Mouse (Mus musculus) midbrain, embryonic 10.5 days (tissue): ENCODE measurements around the gene Fam124a. TPM values are rescaled to one million over a fixed set of nuclear protein-coding genes. Genes with fewer than 3 reads are reported as not detected.

Source experiments
- DNase-seq: peaks from one replicate; pipeline ENCODE4 v3.0.0-alpha.2; 2017; ENCODE audit warnings: low spot score
- H3K27ac ChIP-seq: fragments of 300-500 bp; sonication (generic); replicated peaks from 2 replicates; pipeline ENCODE4 v1.5.1; 2016; ENCODE audit warnings: mild to moderate bottlenecking
- H3K27me3 ChIP-seq: fragments of 300-500 bp; sonication (generic); 2 replicates; pipeline ENCODE4 v1.6.1; 2016; ENCODE audit warnings: low read depth, mild to moderate bottlenecking; ENCODE audit not compliant: poor library complexity, severe bottlenecking
- H3K36me3 ChIP-seq: fragments of 300-500 bp; sonication (generic); 2 replicates; pipeline ENCODE4 v1.6.1; 2016; ENCODE audit warnings: mild to moderate bottlenecking, moderate library complexity
- H3K4me1 ChIP-seq: fragments of 300-500 bp; sonication (generic); 2 replicates; pipeline ENCODE4 v1.6.1; 2016
- H3K4me3 ChIP-seq: fragments of 300-500 bp; sonication (generic); 2 replicates; pipeline ENCODE4 v1.5.1; 2016; ENCODE audit warnings: mild to moderate bottlenecking, moderate library complexity
- H3K9me3 ChIP-seq: fragments of 300-500 bp; sonication (generic); replicated peaks from 2 replicates; pipeline ENCODE4 v1.6.1; 2016; ENCODE audit warnings: mild to moderate bottlenecking
- WGBS: fragments of 180-500 bp; shearing (Covaris S2); methylation state at CpG from one replicate; pipeline ENCODE4 v1.1.7; 2016; 5-methylcytosine and 5-hydroxymethylcytosine counted together
- polyA plus RNA-seq: library from polyadenylated mRNA; unstranded; fragments of >200 nt; fragmentation: Nextera tagmentation; extraction: Ambion mirVana; gene quantifications from 2 replicates; pipeline ENCODE4 v1.2.1, GENCODE M21; 2016

Fam124a gene
- 3.6 and 4.3 TPM in 2 replicates for polyA plus RNA-seq

DNA sequence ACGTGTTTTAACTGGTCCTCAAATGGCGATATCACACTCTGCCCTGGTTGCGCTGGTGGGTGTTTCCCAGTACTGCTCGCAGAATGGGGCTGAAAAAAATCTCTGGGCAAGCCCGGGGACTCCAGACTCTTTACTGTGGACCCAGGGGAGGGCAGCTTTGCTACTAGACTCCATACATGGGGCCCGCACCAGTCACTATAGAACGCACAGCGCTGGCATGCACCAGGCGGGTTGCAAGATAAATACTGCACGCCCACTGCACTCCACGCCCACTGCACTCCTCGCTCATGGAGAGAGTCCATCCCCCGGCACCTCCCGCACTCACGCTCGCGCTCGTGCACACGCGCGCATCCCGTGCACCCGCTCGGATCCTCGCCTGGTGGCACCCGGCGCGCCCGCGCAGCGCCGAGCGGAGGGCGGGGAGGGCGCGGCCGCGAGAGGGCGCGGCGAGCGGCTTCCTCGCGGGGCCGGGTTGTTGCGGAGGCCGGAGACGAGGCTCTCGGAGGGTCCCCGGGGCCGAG is at the start of gene Fam124a:
Gene Fam124a, plus strand, starts transcription at position 429 of the 521 bp plus-strand sequence.
- peak; percentile 78 for DNase-seq
- no peaks in the 10 kb centered on the region for H3K9me3 ChIP-seq
- peaks cover 59% of the 10 kb centered on the region for H3K27me3 ChIP-seq
- WGBS: 1% methylated on average over 51 of the region's 51 CpGs
- peak within 1 kb of the TSS; percentile 87 for H3K27ac ChIP-seq
- H3K4me3 ChIP-seq: peak within 1 kb of the TSS; percentile 77
- no peaks in the 10 kb centered on the region for H3K36me3 ChIP-seq
- peaks cover 26% of the 10 kb centered on the region for H3K4me1 ChIP-seq

DNA sequence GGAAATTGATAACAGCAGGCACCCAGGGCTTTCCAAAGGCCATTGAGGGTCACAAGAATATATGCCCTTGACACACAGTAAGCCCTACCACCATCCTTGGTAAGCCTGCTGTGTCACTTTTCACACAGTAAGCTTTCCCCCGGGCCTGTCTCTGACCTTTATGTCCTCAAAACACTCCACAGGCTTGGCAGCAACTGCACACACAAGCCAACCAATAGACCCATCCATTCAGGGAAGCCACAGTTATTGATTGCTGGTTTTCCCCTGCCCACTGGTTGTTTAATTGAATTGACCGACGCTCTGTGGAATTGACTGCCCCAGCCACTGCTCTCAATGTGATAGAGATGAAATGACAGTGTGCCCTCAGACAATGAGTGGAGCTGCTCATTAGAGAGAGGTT is 49.3 kb upstream of the Fam124a start:
- Histone ChIP-seq H3K9me3 (no peaks in the 10 kb centered on the region), H3K27me3 (no peaks in the 10 kb centered on the region), H3K4me1 (no peaks in the 10 kb centered on the region), H3K4me3 (no peak overlapping the region), H3K36me3 (no peaks in the 10 kb centered on the region), H3K27ac (no peak overlapping the region)
- no peak for DNase-seq
- WGBS: 82% methylated on average over 3 of the region's 3 CpGs

DNA sequence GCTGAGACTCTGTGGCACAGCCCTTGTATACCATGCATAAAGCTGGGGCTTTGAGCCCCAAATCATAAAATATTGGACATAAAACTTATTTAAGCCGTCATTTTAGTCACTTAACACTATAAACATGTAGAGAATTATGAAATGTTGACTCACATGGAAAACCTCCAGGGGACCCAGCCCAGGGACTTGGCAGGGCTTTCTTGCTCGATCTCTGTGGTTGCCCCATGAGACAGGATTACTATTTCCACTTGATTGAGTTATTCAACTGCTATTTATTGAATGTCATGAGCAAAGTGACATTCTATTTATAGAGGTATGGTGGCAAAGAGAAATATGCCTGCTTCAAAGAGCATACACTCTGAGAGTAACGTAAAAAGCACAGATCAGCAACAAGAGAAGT is 46.2 kb upstream of the Fam124a start:
- Histone ChIP-seq H3K27me3 (no peaks in the 10 kb centered on the region), H3K9me3 (no peaks in the 10 kb centered on the region), H3K36me3 (no peaks in the 10 kb centered on the region), H3K4me3 (no peak overlapping the region), H3K27ac (no peak overlapping the region), H3K4me1 (peaks cover 15% of the 10 kb centered on the region)
- no peak for DNase-seq
- WGBS: 75% methylated on average over 3 of the region's 3 CpGs

DNA sequence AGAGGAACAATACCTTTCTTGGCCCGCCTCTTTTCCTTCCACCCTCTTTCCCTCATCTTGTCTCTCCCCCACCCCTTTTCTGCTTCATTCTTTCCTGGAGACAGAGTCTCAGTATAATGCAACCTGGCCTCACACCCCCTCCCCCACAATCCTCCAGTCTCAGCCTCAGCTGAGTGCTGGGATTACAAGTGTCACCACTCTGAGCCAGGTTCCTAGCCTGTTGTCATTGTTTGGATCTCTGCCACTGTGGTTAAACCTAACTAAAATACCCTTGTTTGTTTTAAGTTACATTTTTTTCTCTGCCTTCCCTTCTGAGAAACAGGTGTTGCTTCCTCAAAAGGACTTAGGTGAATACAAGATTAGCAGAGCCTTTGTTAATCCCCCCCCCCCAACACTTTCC is 42.7 kb upstream of the Fam124a start:
- 52% methylated on average over 1 of the region's 1 CpGs for WGBS
- no peaks in the 10 kb centered on the region for H3K9me3 ChIP-seq
- peak overlapping the region; percentile 43; the same call in 1 of the 2 replicates for H3K27ac ChIP-seq
- H3K4me3 ChIP-seq: no peak overlapping the region
- no peaks in the 10 kb centered on the region for H3K27me3 ChIP-seq
- no peak for DNase-seq
- no peaks in the 10 kb centered on the region for H3K36me3 ChIP-seq
- H3K4me1 ChIP-seq: peaks cover 15% of the 10 kb centered on the region

DNA sequence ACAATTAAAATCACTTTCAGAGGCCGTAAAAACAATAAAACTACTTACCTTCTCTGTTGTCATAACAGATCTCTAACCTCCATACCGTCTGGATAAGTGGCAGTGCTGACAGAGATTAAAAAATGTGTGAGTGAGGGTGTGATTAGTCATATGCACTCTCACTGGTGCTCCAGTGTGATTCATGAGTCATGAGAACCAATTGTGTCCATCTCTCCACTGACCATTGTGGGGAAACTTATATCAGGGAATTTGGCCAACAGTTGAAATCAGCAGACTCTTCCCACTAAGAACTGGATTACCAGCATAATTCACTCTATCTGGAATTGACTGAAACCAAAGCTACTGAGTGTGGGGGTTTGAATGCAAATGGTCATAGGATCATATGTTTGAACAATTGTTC is 24.6 kb upstream of the Fam124a start:
- H3K9me3 ChIP-seq: no peaks in the 10 kb centered on the region
- H3K27ac ChIP-seq: no peak overlapping the region
- no peaks in the 10 kb centered on the region for H3K36me3 ChIP-seq
- 84% methylated on average over 2 of the region's 2 CpGs for WGBS
- no peak for DNase-seq
- H3K4me1 ChIP-seq: no peaks in the 10 kb centered on the region
- no peaks in the 10 kb centered on the region for H3K27me3 ChIP-seq
- no peak overlapping the region for H3K4me3 ChIP-seq

DNA sequence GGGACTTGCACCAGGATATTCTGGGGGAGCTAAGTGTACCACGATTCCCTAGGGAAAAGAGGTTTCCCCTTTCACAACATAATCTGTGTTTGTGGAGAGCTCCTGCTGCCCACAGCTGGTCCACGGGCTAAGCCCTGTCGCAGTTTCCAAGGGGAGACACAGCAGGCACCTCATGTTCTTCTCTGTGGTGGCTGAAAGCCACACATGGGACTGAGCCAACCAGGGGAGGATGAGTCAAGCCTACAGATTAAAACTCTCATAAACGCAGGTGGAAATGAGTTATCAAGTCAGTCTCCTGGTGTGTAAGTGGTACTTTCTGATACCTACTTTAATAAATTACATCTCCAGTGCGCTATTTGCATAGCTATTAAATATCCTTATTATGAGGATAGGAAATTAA is 19.4 kb upstream of the Fam124a start:
- DNase-seq: no peak
- 60% methylated on average over 5 of the region's 5 CpGs for WGBS
- H3K27me3 ChIP-seq: no peaks in the 10 kb centered on the region
- no peak overlapping the region for H3K4me3 ChIP-seq
- H3K36me3 ChIP-seq: no peaks in the 10 kb centered on the region
- H3K9me3 ChIP-seq: no peaks in the 10 kb centered on the region
- 0 out of 2 replicates have a peak, but pooled peaks cover 3% of the 10 kb centered on the region for H3K4me1 ChIP-seq
- no peak overlapping the region for H3K27ac ChIP-seq

DNA sequence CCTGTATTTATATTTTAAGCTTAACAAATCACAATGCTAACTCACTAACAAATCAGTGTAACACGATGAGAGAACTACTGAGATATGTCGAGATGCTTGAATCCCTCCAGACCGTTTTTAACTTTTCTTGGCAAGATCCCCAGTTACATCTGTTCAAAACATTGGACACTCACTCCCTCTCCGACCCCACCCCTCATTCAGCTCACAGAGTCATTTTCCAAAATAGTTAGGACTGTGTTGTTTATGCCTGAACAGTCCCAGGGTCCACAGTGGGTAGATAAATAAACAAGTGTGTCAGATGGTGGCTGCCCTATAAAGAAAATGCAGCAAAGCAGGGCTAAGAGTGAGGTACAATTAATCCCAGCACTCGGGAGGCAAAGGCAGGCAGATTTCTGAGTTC is 18.5 kb upstream of the Fam124a start:
- no peak for DNase-seq
- WGBS: 84% methylated on average over 5 of the region's 5 CpGs

DNA sequence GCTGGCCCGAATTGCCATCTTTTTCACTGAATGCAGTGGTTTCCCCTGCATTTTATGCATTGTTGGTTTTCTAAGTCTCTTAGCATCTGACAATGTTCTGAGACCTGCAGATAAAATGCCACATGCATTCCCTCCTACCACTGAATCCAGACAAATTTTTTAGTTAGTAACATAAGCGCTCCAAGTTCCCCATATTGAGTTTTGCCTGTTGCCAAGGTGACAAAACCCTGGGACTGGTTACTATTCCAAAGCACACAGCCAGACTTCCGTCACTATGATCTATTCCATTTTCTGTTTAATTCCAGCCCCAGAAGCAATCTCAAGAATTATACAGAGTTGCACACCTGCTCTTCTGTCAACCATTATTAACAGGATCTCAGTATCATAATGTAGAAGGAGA is 15.7 kb upstream of the Fam124a start:
- H3K36me3 ChIP-seq: no peaks in the 10 kb centered on the region
- no peaks in the 10 kb centered on the region for H3K9me3 ChIP-seq
- 82% methylated on average over 3 of the region's 3 CpGs for WGBS
- no peak overlapping the region for H3K27ac ChIP-seq
- 0 out of 2 replicates have a peak, but pooled peaks cover 3% of the 10 kb centered on the region for H3K4me1 ChIP-seq
- no peaks in the 10 kb centered on the region for H3K27me3 ChIP-seq
- H3K4me3 ChIP-seq: no peak overlapping the region
- no peak for DNase-seq

More for the DNA sequence above, 18.5 kb upstream of the Fam124a start:
- no peak overlapping the region for H3K27ac ChIP-seq
- 0 out of 2 replicates have a peak, but pooled peaks cover 3% of the 10 kb centered on the region for H3K4me1 ChIP-seq
- no peaks in the 10 kb centered on the region for H3K27me3 ChIP-seq
- H3K4me3 ChIP-seq: no peak overlapping the region
- no peaks in the 10 kb centered on the region for H3K9me3 ChIP-seq
- no peaks in the 10 kb centered on the region for H3K36me3 ChIP-seq

DNA sequence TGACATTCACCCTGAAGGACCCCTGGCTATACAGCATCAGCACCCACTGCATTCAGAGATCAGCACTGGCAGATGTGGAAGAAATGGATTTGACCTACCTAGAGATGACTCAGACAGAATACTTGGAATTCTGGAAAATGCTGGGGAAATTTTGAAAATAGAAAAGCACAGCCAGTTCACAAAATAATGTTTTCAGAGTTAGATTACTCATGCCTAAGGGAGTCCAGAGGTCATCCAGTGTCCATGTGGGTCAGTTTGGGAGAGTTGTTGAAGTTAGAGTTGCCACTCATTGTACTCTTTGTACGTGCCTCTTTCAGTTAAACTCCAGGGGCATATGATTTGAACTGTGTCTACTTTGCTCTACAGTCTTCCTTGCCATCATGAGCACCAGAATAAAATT is 13.8 kb upstream of the Fam124a start:
- Histone ChIP-seq H3K9me3 (no peaks in the 10 kb centered on the region), H3K27me3 (no peaks in the 10 kb centered on the region), H3K4me1 (peaks cover 3% of the 10 kb centered on the region; the same call in 1 of the 2 replicates), H3K4me3 (no peak overlapping the region), H3K36me3 (no peaks in the 10 kb centered on the region), H3K27ac (no peak overlapping the region)
- no peak for DNase-seq
- 88% methylated on average over 1 of the region's 1 CpGs for WGBS

DNA sequence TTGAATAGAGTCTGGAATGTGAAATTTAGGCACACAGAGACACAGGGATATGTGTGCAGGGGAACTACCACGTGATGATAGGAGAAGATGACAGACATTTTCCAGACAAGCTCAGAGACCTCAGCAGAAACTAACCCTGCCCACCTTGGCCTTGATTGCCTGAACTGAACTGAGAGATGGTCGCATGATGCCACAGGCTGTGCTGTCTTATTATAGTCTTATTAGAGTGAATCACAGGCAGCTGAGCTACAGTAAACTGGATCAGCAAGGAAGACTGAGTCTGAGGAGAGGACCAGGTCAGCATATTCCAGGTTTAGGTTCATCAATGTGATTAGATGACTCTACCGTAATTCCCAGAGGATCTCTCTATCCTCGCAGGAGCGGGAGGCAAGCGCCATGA is 9.2 kb upstream of the Fam124a start:
- Histone ChIP-seq H3K4me1 (peaks cover 16% of the 10 kb centered on the region), H3K9me3 (no peaks in the 10 kb centered on the region), H3K36me3 (no peaks in the 10 kb centered on the region), H3K27me3 (no peaks in the 10 kb centered on the region), H3K27ac (no peak overlapping the region), H3K4me3 (no peak overlapping the region)
- WGBS: 91% methylated on average over 6 of the region's 6 CpGs
- DNase-seq: no peak

DNA sequence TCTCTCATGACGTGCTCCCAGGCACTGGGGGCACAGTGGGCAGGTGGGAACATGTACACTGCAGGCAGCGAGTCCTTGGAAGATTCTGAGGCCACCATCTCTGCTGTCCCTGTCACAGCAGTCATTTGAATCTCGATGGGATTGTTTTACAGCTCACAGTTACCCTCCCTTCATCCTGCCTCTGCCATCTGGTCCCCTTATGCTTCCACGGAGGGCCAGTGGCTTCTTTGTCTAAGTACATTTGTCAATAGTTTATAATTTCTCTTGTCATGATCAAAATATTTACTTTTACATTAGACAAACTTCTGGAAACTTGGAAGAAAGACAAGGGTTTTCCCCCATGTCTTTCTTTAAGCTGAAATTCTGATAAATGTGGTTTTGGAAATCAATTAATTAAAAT is 8.8 kb upstream of the Fam124a start:
- no peaks in the 10 kb centered on the region for H3K36me3 ChIP-seq
- no peak overlapping the region for H3K4me3 ChIP-seq
- H3K4me1 ChIP-seq: peaks cover 16% of the 10 kb centered on the region
- WGBS: 68% methylated on average over 4 of the region's 4 CpGs
- no peaks in the 10 kb centered on the region for H3K9me3 ChIP-seq
- no peaks in the 10 kb centered on the region for H3K27me3 ChIP-seq
- peak; percentile 6 for DNase-seq
- no peak overlapping the region for H3K27ac ChIP-seq

DNA sequence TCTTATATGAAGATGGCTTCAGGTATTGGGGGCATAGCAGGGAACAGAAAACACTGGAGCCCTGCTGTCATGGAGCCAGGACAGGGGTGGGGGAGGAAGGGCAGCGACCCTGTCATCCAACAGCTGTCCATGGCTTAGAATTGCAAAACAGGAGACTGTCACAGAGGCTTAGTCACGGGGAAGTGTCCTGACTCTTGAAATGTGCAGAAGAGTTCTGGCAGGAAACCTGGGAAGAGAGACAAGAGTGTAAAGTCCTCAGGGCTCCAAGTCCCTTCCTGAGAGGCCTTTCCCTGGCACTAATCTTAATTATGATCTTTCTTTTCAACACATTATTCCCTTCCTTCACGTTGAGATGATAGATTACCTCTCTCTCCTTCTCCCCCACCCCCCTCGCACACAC is 5.4 kb upstream of the Fam124a start:
- Histone ChIP-seq H3K4me1 (peaks cover 19% of the 10 kb centered on the region), H3K36me3 (no peaks in the 10 kb centered on the region), H3K4me3 (no peak overlapping the region), H3K27ac (0 out of 2 replicates have a peak overlapping the region, but pooled peaks have one; percentile 23), H3K9me3 (no peaks in the 10 kb centered on the region), H3K27me3 (peaks cover 19% of the 10 kb centered on the region)
- peak; percentile 23 for DNase-seq
- WGBS: 45% methylated on average over 4 of the region's 4 CpGs

DNA sequence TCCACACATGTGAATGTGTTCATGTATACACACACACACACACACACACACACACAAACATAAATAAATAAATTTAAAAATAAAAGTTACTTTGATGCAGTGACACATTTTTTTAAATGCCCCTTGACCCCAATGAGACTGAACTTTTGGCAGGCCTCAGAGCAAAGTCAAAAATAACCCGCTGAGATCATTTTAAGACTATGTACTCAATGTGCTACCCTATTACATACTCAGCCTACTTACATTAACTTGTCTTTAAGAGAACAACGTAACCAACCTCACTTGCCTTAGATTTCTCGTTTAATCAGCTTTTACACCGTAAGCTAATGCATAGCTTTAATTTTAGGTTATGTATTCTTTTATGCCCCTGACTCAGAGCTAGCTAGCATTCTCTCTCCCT is 2.8 kb upstream of the Fam124a start:
- no peak for DNase-seq
- Histone ChIP-seq H3K4me1 (peaks cover 35% of the 10 kb centered on the region), H3K9me3 (no peaks in the 10 kb centered on the region), H3K27ac (no peak overlapping the region), H3K36me3 (no peaks in the 10 kb centered on the region), H3K4me3 (no peak overlapping the region), H3K27me3 (peaks cover 46% of the 10 kb centered on the region)
- 89% methylated on average over 4 of the region's 4 CpGs for WGBS

DNA sequence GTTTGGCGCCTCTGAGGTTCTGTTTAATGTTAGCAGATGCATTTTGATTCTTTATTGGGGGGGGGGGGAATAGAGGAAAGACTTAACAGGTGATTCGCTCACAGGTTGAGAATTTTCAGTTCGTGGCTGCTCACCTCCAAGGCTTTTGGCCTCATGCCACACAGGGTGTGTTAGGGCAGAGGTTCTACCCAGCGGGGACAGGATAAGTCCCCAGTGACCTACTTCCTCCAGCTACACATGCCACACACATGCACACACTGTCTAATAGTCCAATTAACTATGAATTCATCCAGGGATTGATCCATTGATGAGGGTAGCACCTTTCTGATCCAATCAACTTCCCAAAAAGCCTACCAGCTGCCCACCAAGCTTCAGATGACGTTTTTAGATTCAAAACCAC is 1.8 kb upstream of the Fam124a start:
- Histone ChIP-seq H3K27me3 (peaks cover 55% of the 10 kb centered on the region), H3K4me3 (no peak overlapping the region), H3K27ac (no peak overlapping the region), H3K36me3 (no peaks in the 10 kb centered on the region), H3K9me3 (no peaks in the 10 kb centered on the region), H3K4me1 (peaks cover 35% of the 10 kb centered on the region)
- 84% methylated on average over 5 of the region's 5 CpGs for WGBS
- DNase-seq: no peak
